Mouse (Mus musculus): ENCODE results near the gene Mvp.

- TF ChIP-seq TAL1 (IDR thresholded peaks at IDR 0.05; ENCODE audit: low read length) (no peak), POLR2A (IDR thresholded peaks at IDR 0.05; ENCODE audit: control insufficient read depth in 1 of 2, insufficient read depth in 1 of 2, low read depth in 1 of 2, low read length in 2 of 2, poor library complexity in 1 of 2) (no peak), CHD2 (IDR thresholded peaks at IDR 0.05; ENCODE audit: low read length) (no peak), GATA1 (IDR thresholded peaks at IDR 0.05; ENCODE audit: low read depth, low read length) (no peak), USF1 (IDR thresholded peaks at IDR 0.05; ENCODE audit: low read depth, low read length) (no peak), KAT2A (conservative IDR thresholded peaks at IDR 0.05; ENCODE audit: low read depth, low read length) (no peak), MXI1 (IDR thresholded peaks at IDR 0.05; ENCODE audit: low read depth, low read length) (no peak), MYB (IDR thresholded peaks at IDR 0.05; ENCODE audit: low read depth, low read length) (no peak), MAFK (IDR thresholded peaks at IDR 0.05; ENCODE audit: borderline replicate concordance, low read depth, low read length) (no peak), CTCF (IDR thresholded peaks at IDR 0.05 in 2 of 3, conservative IDR thresholded peaks at IDR 0.05 in 1 of 3; ENCODE audit: control insufficient read depth in 1 of 3, insufficient read depth in 1 of 3, low read depth in 2 of 3, low read length in 3 of 3, poor library complexity in 1 of 3, severe bottlenecking in 1 of 3) (no peak; a peak in 1 of 6 replicates), MAX (IDR thresholded peaks at IDR 0.05; ENCODE audit: low read length) (no peak), GABPA (IDR thresholded peaks at IDR 0.05; ENCODE audit: low read depth, low read length) (no peak)
These were observed 53.3 kb downstream of the Mvp start for GRCm38 (mm10) chr7:126961095-126961494.
